Mouse (Mus musculus): ENCODE results near the gene Cldn34a. TPM values are rescaled to one million over a fixed set of nuclear protein-coding genes. Genes with fewer than 3 reads are reported as not detected.

Gene Cldn34a
- not detected in 2 replicates for polyA plus RNA-seq (2012; rRNA removed)

DNA sequence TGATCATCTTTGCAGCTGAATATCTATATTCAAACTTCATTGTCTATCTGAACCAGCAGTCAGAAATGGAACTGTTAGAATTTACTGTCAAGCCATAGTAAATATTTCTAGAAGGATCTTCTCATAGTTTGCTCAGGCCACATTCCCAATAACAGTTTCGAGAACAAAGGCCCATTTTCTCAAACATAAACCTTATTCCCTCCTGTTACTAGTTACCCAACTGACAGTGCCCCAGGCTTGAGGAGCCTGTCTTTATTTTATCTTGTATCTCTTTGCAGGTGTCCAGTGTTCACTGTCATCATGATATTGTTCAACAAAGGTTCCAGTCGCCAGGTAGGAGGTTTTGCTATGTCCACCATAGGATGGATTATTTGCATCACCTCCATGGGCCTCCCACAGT lies at the start of gene Cldn34a:
Gene Cldn34a (plus strand): TSS at position 301 of the 400 bp plus-strand sequence.

Other genes with a start within 250 kb of the Cldn34a start
- 2.3 and 2.5 TPM in 2 replicates for gene Kantr, start 235.8 kb upstream of the Cldn34a start, polyA plus RNA-seq (2012; rRNA removed)
- 11.7 and 12.6 TPM in 2 replicates for gene Tspyl2, start 220.9 kb upstream of the Cldn34a start, polyA plus RNA-seq (2012; rRNA removed)
- gene Gpr173, start 194.6 kb upstream of the Cldn34a start, polyA plus RNA-seq (2012; rRNA removed) = 0.22 and 0.29 TPM in 2 replicates
- 1.1 TPM in 2 replicates for gene Shroom2, start 206.1 kb downstream of the Cldn34a start, polyA plus RNA-seq (2012; rRNA removed)
- 0.03 TPM in 2 replicates for gene Gpr143, start 218.6 kb downstream of the Cldn34a start, polyA plus RNA-seq (2012; rRNA removed)

Data from liver, embryonic 14 days (tissue).